Comparison of ENCODE assay signal across 11 mouse cellular contexts in genomic region chr5:143405200-143405599, GRCm38 (mm10). TPM values are rescaled to one million over a fixed set of nuclear protein-coding genes. Genes with fewer than 3 reads are reported as not detected.
DNase-seq lines count a peak whose midpoint lies in the region; ATAC-seq and TF ChIP-seq lines count a peak whose summit lies in the region.
"Had no signal": no experiment of that assay in that cellular context is flagged by ENCODE, and none has a peak within 500 bp of the region (broad histone marks: within the 10 kb centered on the region; RNA-seq: fewer than 3 reads in every experiment).

No protein-coding gene starts in this region.

- 91% methylated on average over 9 of the region's 9 CpGs for WGBS in limb, embryonic 11.5 days
- WGBS in small intestine, adult 2 months, result 28% methylated on average over 9 of the region's 9 CpGs

- ATAC-seq in erythroblast, adult 5-6 weeks (replicated peaks; ENCODE audit: low FRiP score, poor library complexity, severe bottlenecking), result no peak
- no peak for ATAC-seq in megakaryocyte, adult 5-6 weeks (ENCODE audit: poor library complexity, severe bottlenecking)
- ATAC-seq in limb, embryonic 11.5 days (ENCODE audit: insufficient number of reproducible peaks, low FRiP score, low TSS enrichment, low read depth), result no peak

- no peak overlapping the region for H3K9ac ChIP-seq in limb, embryonic 11.5 days (ENCODE audit: low read length)

- H3K4me3 ChIP-seq in erythroblast, embryonic 14.5 days (replicated peaks), result peak overlapping the region; percentile 95
- peak overlapping the region; percentile 44 for H3K4me3 ChIP-seq in megakaryocyte, embryonic 14.5 days (replicated peaks)
- H3K4me3 ChIP-seq in limb, embryonic 11.5 days (ENCODE audit: low read depth, low read length), result no peak overlapping the region; the same call in 1 of the 2 replicates
- H3K4me3 ChIP-seq in small intestine, adult 2 months (ENCODE audit: low read depth, low read length), result peak overlapping the region; percentile 21; the same call in 1 of the 2 replicates

- no peak for TF ChIP-seq POLR2A in small intestine, adult 2 months (IDR thresholded peaks at IDR 0.05; ENCODE audit: low read depth, low read length)

- no peak for TF ChIP-seq CTCF in small intestine, adult 2 months (IDR thresholded peaks at IDR 0.05; ENCODE audit: extremely low read depth, insufficient read length, insufficient replicate concordance, low read depth, low read length)

- peaks cover 61% of the 10 kb centered on the region for H3K4me1 ChIP-seq in erythroblast, embryonic 14.5 days (ENCODE audit: control insufficient read depth)
- peaks cover 90% of the 10 kb centered on the region for H3K4me1 ChIP-seq in megakaryocyte, embryonic 14.5 days
- H3K4me1 ChIP-seq in limb, embryonic 11.5 days (ENCODE audit: control insufficient read depth, insufficient read depth, low read length), result peaks cover 5% of the 10 kb centered on the region; the same call in 1 of the 2 replicates
- H3K4me1 ChIP-seq in small intestine, adult 2 months (ENCODE audit: control insufficient read depth, insufficient read depth, insufficient read length, low read length), result peaks cover 28% of the 10 kb centered on the region

- peak overlapping the region; percentile 82; the same call in 1 of the 2 replicates for H3K4me2 ChIP-seq in limb, embryonic 11.5 days (ENCODE audit: low read depth, severe bottlenecking)

- no peaks in the 10 kb centered on the region for H3K27me3 ChIP-seq in erythroblast, embryonic 14.5 days (ENCODE audit: control insufficient read depth)
- H3K27me3 ChIP-seq in megakaryocyte, embryonic 14.5 days (replicated peaks), result no peaks in the 10 kb centered on the region
- H3K27me3 ChIP-seq in limb, embryonic 11.5 days (ENCODE audit: control insufficient read depth, insufficient read depth, low read length), result no peaks in the 10 kb centered on the region
- H3K27me3 ChIP-seq in small intestine, adult 2 months (ENCODE audit: control insufficient read depth, insufficient read depth, low read length), result no peaks in the 10 kb centered on the region

- H3K9me3 ChIP-seq in erythroblast, embryonic 14.5 days (ENCODE audit: control insufficient read depth, low read length), result no peaks in the 10 kb centered on the region
- no peaks in the 10 kb centered on the region for H3K9me3 ChIP-seq in megakaryocyte, embryonic 14.5 days
- no peaks in the 10 kb centered on the region for H3K9me3 ChIP-seq in limb, embryonic 11.5 days (ENCODE audit: control insufficient read depth, low read length)

- no peak for DNase-seq in limb, embryonic 11.5 days (ENCODE audit: low spot score)
- DNase-seq in thymus, postnatal 25 days, result no peak
- no peak for DNase-seq in right cerebral cortex, postnatal 36 days (ENCODE audit: low spot score in 2 of 2)
- DNase-seq: gastrocnemius, postnatal 25 days; lung, postnatal 10 days had no signal

- peaks cover 50% of the 10 kb centered on the region for H3K36me3 ChIP-seq in erythroblast, embryonic 14.5 days (ENCODE audit: control insufficient read depth)
- H3K36me3 ChIP-seq in megakaryocyte, embryonic 14.5 days (replicated peaks; ENCODE audit: low read length), result peaks cover 48% of the 10 kb centered on the region
- H3K36me3 ChIP-seq in limb, embryonic 11.5 days (ENCODE audit: control insufficient read depth, insufficient read depth, low read length), result peaks cover 3% of the 10 kb centered on the region; the same call in 1 of the 2 replicates
- H3K36me3 ChIP-seq in small intestine, adult 2 months (ENCODE audit: control insufficient read depth, insufficient read depth, low read length), result peaks cover 24% of the 10 kb centered on the region

- H3K27ac ChIP-seq in limb, embryonic 11.5 days (replicated peaks; ENCODE audit: low read depth, low read length), result no peak overlapping the region
- peak overlapping the region; percentile 66 for H3K27ac ChIP-seq in small intestine, adult 2 months (ENCODE audit: insufficient read depth, low read depth, low read length)

RNA-seq across cellular contexts. Expression of gene Kdelr2, which starts 1.6 kb away (rescaled TPM):
- polyA plus RNA-seq in erythroblast, embryonic 14.5 days (2012), result 4.8 and 5.2 TPM in 2 replicates
- 17.6 and 19.6 TPM in 2 replicates for total RNA-seq in erythroblast, adult 5-6 weeks (2015; ENCODE audit: low replicate concordance)
- 15.5 and 29.2 TPM in 2 replicates for total RNA-seq in erythroblast, adult 5-6 weeks (2017; ENCODE audit: low replicate concordance)
- polyA plus RNA-seq in megakaryocyte, embryonic 14.5 days (2012; ENCODE audit: insufficient read depth, low replicate concordance), result 42.6 and 69.6 TPM in 2 replicates
- total RNA-seq in megakaryocyte, adult 5-6 weeks (2015), result 56.4 and 58.9 TPM in 2 replicates
- total RNA-seq in megakaryocyte, adult 5-6 weeks (2017), result 91.2 and 100.0 TPM in 2 replicates
- 265 and 281 TPM in 2 replicates for polyA plus RNA-seq in limb, embryonic 11.5 days (2014; fragmentation: Nextera tagmentation; extraction: Ambion mirVana)
- 163 and 240 TPM in 2 replicates for polyA plus RNA-seq in small intestine, adult 2 months (2012; rRNA removed)

RNA-seq across cellular contexts. Expression of gene Grid2ip, which starts 48.1 kb away (rescaled TPM):
- not detected in 2 replicates for polyA plus RNA-seq in erythroblast, embryonic 14.5 days (2012)
- total RNA-seq in erythroblast, adult 5-6 weeks (2015; ENCODE audit: low replicate concordance), result 0.58 TPM in 1 of 2 replicates, not detected in the other
- not detected in 2 replicates for total RNA-seq in erythroblast, adult 5-6 weeks (2017; ENCODE audit: low replicate concordance)
- not detected in 2 replicates for polyA plus RNA-seq in megakaryocyte, embryonic 14.5 days (2012; ENCODE audit: insufficient read depth, low replicate concordance)
- not detected in 2 replicates for total RNA-seq in megakaryocyte, adult 5-6 weeks (2015)
- not detected in 2 replicates for total RNA-seq in megakaryocyte, adult 5-6 weeks (2017)
- 0.31 and 0.88 TPM in 2 replicates for polyA plus RNA-seq in limb, embryonic 11.5 days (2014; fragmentation: Nextera tagmentation; extraction: Ambion mirVana)
- polyA plus RNA-seq in small intestine, adult 2 months (2012; rRNA removed), result 0.09 and 0.22 TPM in 2 replicates
- total RNA-seq: gastrocnemius, postnatal 25 days had no signal
- polyA plus RNA-seq: spleen, adult 2 months had no signal

RNA-seq across cellular contexts. Expression of gene Daglb, which starts 59.2 kb away (rescaled TPM):
- 0.52 and 0.87 TPM in 2 replicates for polyA plus RNA-seq in erythroblast, embryonic 14.5 days (2012)
- 5.2 and 6.7 TPM in 2 replicates for total RNA-seq in erythroblast, adult 5-6 weeks (2015; ENCODE audit: low replicate concordance)
- 7.1 and 8.8 TPM in 2 replicates for total RNA-seq in erythroblast, adult 5-6 weeks (2017; ENCODE audit: low replicate concordance)
- polyA plus RNA-seq in megakaryocyte, embryonic 14.5 days (2012; ENCODE audit: insufficient read depth, low replicate concordance), result 5.3 and 8.6 TPM in 2 replicates
- total RNA-seq in megakaryocyte, adult 5-6 weeks (2015), result 16.0 and 16.1 TPM in 2 replicates
- total RNA-seq in megakaryocyte, adult 5-6 weeks (2017), result 27.0 and 36.3 TPM in 2 replicates
- 9.2 and 9.4 TPM in 2 replicates for polyA plus RNA-seq in limb, embryonic 11.5 days (2014; fragmentation: Nextera tagmentation; extraction: Ambion mirVana)
- polyA plus RNA-seq in small intestine, adult 2 months (2012; rRNA removed), result 9.8 and 12.7 TPM in 2 replicates
